Mouse (Mus musculus) neutrophil, adult 65 days (primary cell): ENCODE data around the gene Slc6a4. TPM values are rescaled to one million over a fixed set of nuclear protein-coding genes. Genes with fewer than 3 reads are reported as not detected.

Experiments
- total RNA-seq: library from RNA; stranded (reverse); gene quantifications from 2 replicates; pipeline ENCODE4 v1.2.4, GENCODE M21; 2023

Slc6a4 gene
- 0.22 TPM in 1 of 2 replicates, not detected in the other for total RNA-seq

GRCm38 (mm10) chr11:76997916-76998704 is at the start of gene Slc6a4:
Slc6a4 (plus strand) TSS chr11:76998603.

DNA sequence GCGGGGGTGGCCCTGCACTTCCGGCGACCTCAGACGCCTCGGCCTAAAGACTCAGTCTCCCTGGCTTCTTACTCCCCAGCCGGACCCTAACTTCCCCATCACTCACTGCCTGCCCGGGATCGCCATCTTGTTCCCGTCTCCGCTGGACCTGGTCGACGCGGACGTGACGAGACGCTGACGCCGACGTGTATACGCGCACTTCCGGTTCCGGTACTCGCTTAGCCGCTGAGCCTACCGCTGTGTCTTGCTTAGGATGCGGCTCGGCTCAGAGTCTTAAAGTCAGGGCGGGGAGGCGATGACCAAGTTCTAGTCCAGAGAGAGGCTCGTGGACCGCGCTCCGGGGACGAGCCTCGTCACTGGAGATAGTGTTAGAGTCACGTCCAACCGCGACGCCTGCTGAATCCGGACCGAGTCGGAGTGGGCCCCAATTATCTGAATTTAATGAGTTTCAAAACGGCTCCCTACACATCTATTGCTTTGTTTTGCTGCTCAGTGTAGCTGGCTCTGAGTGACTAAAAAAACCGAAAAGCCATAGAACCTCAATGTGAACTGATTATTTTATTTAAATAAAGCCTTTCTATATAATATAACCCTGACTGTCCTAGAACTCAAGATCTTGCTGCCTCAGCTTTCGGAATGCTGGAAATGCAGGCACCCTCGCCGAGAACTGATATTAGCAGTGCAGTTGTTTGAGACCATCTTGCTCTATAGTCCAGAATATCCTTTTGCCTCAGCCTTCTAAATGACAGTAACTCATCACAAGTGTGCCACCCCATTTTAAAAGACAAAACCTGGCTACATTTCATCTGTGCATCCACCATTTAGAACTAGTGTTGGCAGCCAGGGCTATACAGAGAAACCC is 80.1 kb downstream of the Slc6a4 start, which contains the start of gene Nsrp1:
Gene Nsrp1 (minus strand): TSS at position 163 of the 862 bp plus-strand sequence.

Other genes starting within 250 kb of the Slc6a4 start
- gene Gosr1, start 235.0 kb upstream of the Slc6a4 start, total RNA-seq, result 42.0 and 49.0 TPM in 2 replicates
- gene Cpd, start 151.6 kb upstream of the Slc6a4 start, total RNA-seq, result 82.6 and 103 TPM in 2 replicates
- gene Tmigd1, start 96.4 kb upstream of the Slc6a4 start, total RNA-seq, result not detected in 2 replicates
- 29.2 and 30.5 TPM in 2 replicates for gene Blmh, start 73.8 kb upstream of the Slc6a4 start, total RNA-seq
- gene Nsrp1, start 79.8 kb downstream of the Slc6a4 start, total RNA-seq, result 20.8 and 32.1 TPM in 2 replicates
- 2.0 and 2.7 TPM in 2 replicates for gene Efcab5, start 190.4 kb downstream of the Slc6a4 start, total RNA-seq
- gene Ssh2, start 217.7 kb downstream of the Slc6a4 start, total RNA-seq, result 158 and 206 TPM in 2 replicates